Mouse (Mus musculus) limb, embryonic 10.5 days (tissue): ENCODE results near the gene Tmem269. TPM values are rescaled to one million over a fixed set of nuclear protein-coding genes. Genes with fewer than 3 reads are reported as not detected.

Experiments used
- DNase-seq: peaks from one replicate; pipeline ENCODE4 v3.0.0-alpha.2; 2017; ENCODE audit warnings: low spot score
- H3K27ac ChIP-seq: fragments of 300-500 bp; sonication (generic); 2 replicates; pipeline ENCODE4 v1.5.1; 2016; ENCODE audit warnings: mild to moderate bottlenecking
- H3K27me3 ChIP-seq: fragments of 300-500 bp; sonication (generic); 2 replicates; pipeline ENCODE4 v1.6.1; 2016; ENCODE audit warnings: low read depth, mild to moderate bottlenecking; ENCODE audit not compliant: poor library complexity, severe bottlenecking
- H3K36me3 ChIP-seq: fragments of 300-500 bp; sonication (generic); 2 replicates; pipeline ENCODE4 v1.6.1; 2016; ENCODE audit warnings: mild to moderate bottlenecking, moderate library complexity
- H3K4me1 ChIP-seq: fragments of 300-500 bp; sonication (generic); 2 replicates; pipeline ENCODE4 v1.6.1; 2016
- H3K4me3 ChIP-seq: fragments of 300-500 bp; sonication (generic); 2 replicates; pipeline ENCODE4 v1.5.1; 2016; ENCODE audit warnings: mild to moderate bottlenecking, moderate library complexity
- H3K9me3 ChIP-seq: fragments of 300-500 bp; sonication (generic); replicated peaks from 2 replicates; pipeline ENCODE4 v1.6.1; 2016; ENCODE audit warnings: mild to moderate bottlenecking
- WGBS: fragments of 180-500 bp; shearing (Covaris S2); methylation state at CpG from one replicate; pipeline ENCODE4 v1.1.7; 2016; 5-methylcytosine and 5-hydroxymethylcytosine counted together
- polyA plus RNA-seq: library from polyadenylated mRNA; unstranded; fragments of >200 nt; fragmentation: Nextera tagmentation; extraction: Ambion mirVana; gene quantifications from 2 replicates; pipeline ENCODE4 v1.2.1, GENCODE M21; 2016

Gene Tmem269
- polyA plus RNA-seq, 1 experiment from 2014 or later: not detected

DNA sequence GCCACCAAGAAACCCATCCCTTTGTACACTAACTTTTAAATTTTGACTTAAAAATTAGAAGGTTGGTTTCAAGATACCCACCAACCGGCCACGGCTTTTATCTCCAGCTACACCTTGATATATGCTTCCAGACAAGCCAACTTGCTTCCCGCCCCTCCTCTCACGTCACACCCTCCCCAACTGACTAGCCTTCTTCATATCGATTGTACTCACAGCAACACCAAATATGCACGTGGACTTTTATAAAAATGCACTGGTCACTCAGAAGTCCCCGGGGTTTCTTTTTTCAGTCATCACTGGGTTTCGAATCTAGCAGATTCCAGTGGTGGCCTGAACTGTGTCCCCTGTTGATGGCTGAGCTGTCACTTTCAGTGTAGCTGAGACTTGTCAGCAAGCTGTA, 27.4 kb downstream of the Tmem269 start:
- Histone ChIP-seq H3K4me1 (peaks cover 3% of the 10 kb centered on the region; the same call in 1 of the 2 replicates), H3K4me3 (no peak overlapping the region), H3K27me3 (0 out of 2 replicates have a peak, but pooled peaks cover 3% of the 10 kb centered on the region), H3K36me3 (no peaks in the 10 kb centered on the region), H3K27ac (no peak overlapping the region), H3K9me3 (no peaks in the 10 kb centered on the region)
- 89% methylated on average over 8 of the region's 8 CpGs for WGBS
- DNase-seq: no peak

DNA sequence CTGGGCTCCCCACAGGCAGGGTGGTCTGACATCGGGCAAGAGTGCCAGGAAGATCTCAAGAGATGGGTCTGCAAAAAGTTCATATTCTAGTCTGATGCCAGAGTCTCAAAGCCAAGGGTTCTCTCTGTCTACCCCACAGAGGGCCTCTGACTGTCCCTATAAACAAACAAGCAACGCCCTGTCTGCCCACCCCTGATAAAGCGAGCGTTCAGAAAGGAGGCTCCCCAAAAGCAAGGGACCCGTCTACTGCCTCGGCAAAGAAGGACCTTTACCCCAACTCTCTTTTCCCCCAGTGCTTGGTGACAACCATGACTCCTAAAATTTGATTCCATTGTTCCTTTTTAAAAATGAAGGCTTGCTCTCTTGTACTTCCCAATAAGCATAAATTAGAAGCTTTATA, 28.2 kb downstream of the Tmem269 start, which contains the start of gene Ermap:
Gene Ermap, minus strand, starts transcription at position 148 of the 400 bp plus-strand sequence.
- no peak within 1 kb of the TSS for H3K4me3 ChIP-seq
- no peaks in the 10 kb centered on the region for H3K9me3 ChIP-seq
- WGBS: 76% methylated on average over 6 of the region's 6 CpGs
- H3K27me3 ChIP-seq: 0 out of 2 replicates have a peak, but pooled peaks cover 3% of the 10 kb centered on the region
- no peaks in the 10 kb centered on the region for H3K4me1 ChIP-seq
- no peaks in the 10 kb centered on the region for H3K36me3 ChIP-seq
- no peak for DNase-seq
- H3K27ac ChIP-seq: no peak within 1 kb of the TSS

DNA sequence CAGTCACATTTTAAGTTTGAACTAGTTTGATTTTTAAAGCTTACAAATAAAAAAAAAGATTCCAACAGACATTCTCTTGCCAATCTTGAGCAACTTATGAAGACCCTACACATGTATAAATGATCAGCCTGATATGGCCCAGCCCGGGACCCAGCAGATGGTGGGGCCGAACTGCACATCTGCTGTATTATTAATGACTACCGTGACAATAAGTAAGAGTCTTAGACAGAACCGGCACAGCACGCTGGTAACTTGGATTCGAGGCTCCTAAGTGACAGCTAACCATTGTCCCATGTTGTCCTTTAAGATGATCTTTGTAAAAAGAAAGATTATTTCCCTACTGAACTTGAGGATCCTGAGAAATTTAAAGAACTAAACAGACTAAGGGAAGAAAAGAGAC, 28.6 kb downstream of the Tmem269 start:
- no peak for DNase-seq

DNA sequence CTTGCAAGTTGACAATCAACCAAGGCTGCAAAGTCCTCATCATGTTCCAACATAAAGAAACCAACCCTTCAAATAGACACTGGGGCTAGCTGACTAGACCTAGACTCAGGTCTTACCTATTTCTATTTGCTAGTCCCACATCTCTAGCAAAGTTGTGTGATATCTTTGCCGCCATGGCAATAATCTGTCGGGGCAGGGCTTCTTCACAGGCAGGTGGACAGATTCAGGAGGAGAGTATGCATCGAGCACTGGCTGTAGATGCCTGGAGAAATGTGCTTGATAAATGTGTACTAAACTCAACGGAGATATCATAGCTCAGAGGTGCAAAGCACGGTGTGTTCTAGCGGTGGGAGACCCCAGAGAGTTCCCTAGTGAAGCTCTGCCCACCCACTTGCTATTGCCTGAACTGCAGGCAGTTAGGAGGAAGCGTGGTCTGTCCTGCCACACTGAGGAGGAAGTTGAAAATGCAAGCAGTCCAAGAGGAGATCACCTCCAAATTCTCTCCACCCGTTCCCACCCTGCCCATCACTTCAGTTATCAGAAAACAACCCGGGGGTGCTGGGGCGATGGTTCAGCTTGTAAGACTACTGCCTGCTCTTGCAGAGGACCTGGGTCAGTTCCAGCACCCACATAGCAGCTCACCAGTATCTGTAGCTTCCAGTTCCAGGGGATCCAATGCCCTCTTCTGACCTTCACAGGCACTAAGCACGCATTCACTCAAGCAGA, 29.8 kb downstream of the Tmem269 start:
- Histone ChIP-seq H3K27ac (no peak overlapping the region), H3K9me3 (no peaks in the 10 kb centered on the region), H3K4me3 (no peak overlapping the region), H3K36me3 (no peaks in the 10 kb centered on the region), H3K27me3 (0 out of 2 replicates have a peak, but pooled peaks cover 3% of the 10 kb centered on the region), H3K4me1 (no peaks in the 10 kb centered on the region)
- no peak for DNase-seq
- 62% methylated on average over 11 of the region's 11 CpGs for WGBS

More for the DNA sequence above, 28.6 kb downstream of the Tmem269 start:
- Histone ChIP-seq H3K27me3 (0 out of 2 replicates have a peak, but pooled peaks cover 3% of the 10 kb centered on the region), H3K9me3 (no peaks in the 10 kb centered on the region), H3K36me3 (no peaks in the 10 kb centered on the region), H3K4me1 (no peaks in the 10 kb centered on the region), H3K27ac (no peak overlapping the region), H3K4me3 (no peak overlapping the region)
- WGBS: 89% methylated on average over 6 of the region's 6 CpGs

DNA sequence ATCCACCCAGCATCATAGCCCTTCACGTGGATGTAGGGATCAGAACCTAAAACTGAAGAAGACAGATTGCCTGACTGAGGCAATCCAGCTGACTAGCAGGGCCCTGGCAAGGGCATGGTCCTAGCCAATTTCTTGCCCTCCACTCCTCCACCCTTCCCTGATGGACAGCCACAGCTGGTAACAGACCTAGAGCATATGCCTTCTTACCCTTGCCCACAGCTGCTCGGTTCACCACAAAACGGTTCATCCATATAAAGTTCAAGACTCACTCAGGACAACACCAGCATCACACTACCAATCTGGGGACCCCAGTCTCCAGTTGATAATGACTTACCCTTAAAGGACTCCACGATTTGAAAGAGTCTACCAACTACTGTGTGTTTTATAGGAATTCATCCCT, 32.2 kb downstream of the Tmem269 start:
- H3K36me3 ChIP-seq: no peaks in the 10 kb centered on the region
- H3K4me3 ChIP-seq: no peak overlapping the region
- H3K4me1 ChIP-seq: no peaks in the 10 kb centered on the region
- 0 out of 2 replicates have a peak, but pooled peaks cover 3% of the 10 kb centered on the region for H3K27me3 ChIP-seq
- 89% methylated on average over 4 of the region's 4 CpGs for WGBS
- no peak overlapping the region for H3K27ac ChIP-seq
- no peaks in the 10 kb centered on the region for H3K9me3 ChIP-seq
- no peak for DNase-seq

DNA sequence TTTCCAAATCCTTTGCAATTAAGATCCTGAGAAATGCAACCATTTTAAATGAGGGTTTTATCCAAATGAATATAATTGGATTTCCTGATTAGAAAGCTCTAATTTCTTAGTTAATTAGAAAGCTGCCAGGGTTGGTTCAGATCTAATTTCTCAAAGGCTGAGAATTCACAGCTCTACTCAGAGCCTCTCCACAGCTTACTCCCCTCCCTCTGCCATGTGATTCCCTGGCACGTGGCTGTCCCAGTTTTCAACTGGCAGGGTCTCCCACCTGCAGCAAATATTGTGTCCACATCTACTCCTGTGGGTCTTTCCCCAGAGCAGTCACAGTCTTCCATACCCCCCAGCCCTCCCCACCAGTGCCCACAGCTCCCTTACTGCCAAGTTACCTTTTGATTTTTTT, 34.5 kb downstream of the Tmem269 start:
- WGBS: 52% methylated on average over 1 of the region's 1 CpGs

DNA sequence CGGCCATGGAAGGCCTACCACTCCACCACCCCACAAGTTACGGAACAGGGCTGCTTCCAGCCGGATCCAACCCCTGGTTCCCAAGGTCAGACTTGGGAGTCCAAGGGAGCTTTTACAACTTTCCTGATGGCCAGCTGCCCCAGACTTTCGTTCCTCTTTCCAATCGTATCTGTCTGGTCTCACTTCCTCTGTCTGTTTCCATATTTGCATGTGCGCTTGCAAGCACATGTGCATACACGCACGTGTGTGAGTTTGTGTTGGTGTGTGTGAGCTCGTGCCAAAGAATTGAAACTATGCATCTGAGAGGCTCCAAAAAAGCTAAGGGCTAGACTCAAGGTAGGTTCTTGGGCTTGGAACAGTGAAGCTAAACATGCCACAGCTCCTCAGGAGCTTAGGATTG, 36.6 kb downstream of the Tmem269 start:
- H3K9me3 ChIP-seq: no peaks in the 10 kb centered on the region
- 90% methylated on average over 9 of the region's 9 CpGs for WGBS
- no peaks in the 10 kb centered on the region for H3K36me3 ChIP-seq
- H3K27ac ChIP-seq: no peak overlapping the region
- no peak overlapping the region for H3K4me3 ChIP-seq
- H3K4me1 ChIP-seq: peaks cover 3% of the 10 kb centered on the region; the same call in 1 of the 2 replicates
- no peaks in the 10 kb centered on the region for H3K27me3 ChIP-seq
- no peak for DNase-seq

More for the DNA sequence above, 34.5 kb downstream of the Tmem269 start:
- H3K27ac ChIP-seq: no peak overlapping the region
- no peaks in the 10 kb centered on the region for H3K4me1 ChIP-seq
- H3K4me3 ChIP-seq: no peak overlapping the region
- no peaks in the 10 kb centered on the region for H3K36me3 ChIP-seq
- DNase-seq: no peak
- H3K9me3 ChIP-seq: no peaks in the 10 kb centered on the region
- H3K27me3 ChIP-seq: 0 out of 2 replicates have a peak, but pooled peaks cover 3% of the 10 kb centered on the region

DNA sequence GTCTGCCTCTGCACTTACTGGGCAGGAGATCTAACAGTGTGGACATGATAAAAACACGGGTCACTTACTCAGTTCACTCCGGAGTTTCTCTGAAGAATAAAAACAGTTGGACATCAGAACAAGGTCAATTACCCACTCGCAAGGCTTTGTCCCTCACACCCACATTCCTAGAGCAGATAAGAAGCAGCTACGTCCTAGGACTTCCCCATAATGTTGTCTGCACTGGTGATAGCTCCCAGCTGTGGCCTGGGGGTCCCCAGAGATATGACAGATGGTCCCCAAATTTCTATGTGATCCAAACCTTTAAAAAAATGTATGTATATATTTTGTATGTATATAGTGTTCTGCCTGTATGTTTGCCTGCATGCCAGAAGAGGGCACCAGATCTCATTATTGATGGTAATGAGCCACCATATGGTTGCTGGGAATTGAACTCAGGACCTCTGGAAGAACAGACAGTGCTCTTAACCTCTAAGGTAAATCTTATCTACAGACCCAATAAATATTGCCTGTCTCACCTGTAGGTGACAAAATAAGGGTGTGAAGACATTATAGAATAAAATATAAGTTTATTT, 37.8 kb downstream of the Tmem269 start:
- WGBS: 65% methylated on average over 4 of the region's 4 CpGs
- Histone ChIP-seq H3K4me1 (peaks cover 3% of the 10 kb centered on the region; the same call in 1 of the 2 replicates), H3K27ac (no peak overlapping the region), H3K4me3 (no peak overlapping the region), H3K36me3 (no peaks in the 10 kb centered on the region), H3K27me3 (no peaks in the 10 kb centered on the region), H3K9me3 (no peaks in the 10 kb centered on the region)
- DNase-seq: no peak

DNA sequence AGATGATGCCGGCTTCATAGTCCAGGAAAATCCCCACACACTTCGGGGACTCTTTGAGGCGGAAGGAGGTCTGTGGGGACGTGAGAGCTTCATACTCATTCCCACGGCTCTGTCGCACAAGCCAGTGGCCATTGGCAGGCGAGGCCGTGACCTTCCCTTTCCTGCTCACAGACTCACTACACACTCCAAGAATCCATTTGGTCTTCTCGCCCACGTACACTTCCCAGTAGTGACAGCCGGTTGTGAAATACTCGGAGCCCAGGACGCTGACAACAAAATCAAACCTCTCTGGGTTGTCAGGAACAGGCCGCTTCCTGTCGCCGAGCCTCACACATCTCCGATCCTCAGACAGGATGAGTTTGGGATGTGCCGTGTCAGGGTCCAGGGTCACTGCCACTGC, 39.7 kb downstream of the Tmem269 start:
- Histone ChIP-seq H3K27me3 (no peaks in the 10 kb centered on the region), H3K36me3 (no peaks in the 10 kb centered on the region), H3K4me1 (peaks cover 8% of the 10 kb centered on the region), H3K27ac (no peak overlapping the region), H3K9me3 (no peaks in the 10 kb centered on the region), H3K4me3 (no peak overlapping the region)
- DNase-seq: no peak
- WGBS: 77% methylated on average over 18 of the region's 18 CpGs

DNA sequence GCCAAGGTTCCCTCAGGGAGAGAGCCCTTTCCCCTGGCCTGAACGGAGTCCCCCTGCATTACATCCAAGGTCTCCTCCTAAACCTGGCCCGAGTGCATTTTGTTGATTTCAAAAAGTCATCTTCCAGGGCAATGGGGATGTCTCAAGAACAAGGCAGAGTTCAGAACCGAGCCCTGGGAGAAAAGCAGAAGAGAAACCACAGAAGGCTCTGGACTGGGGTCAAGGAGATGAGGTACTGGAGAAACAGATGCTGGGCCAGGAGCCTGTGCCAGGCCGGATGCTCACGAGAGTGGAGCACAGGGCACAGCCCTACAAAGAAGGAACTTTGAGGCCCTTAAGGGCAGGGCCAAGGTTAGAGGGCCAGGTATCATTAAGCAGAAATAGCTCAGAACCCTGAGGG, 40.3 kb downstream of the Tmem269 start:
- WGBS: 77% methylated on average over 5 of the region's 5 CpGs
- no peaks in the 10 kb centered on the region for H3K27me3 ChIP-seq
- no peaks in the 10 kb centered on the region for H3K36me3 ChIP-seq
- DNase-seq: no peak
- no peak overlapping the region for H3K27ac ChIP-seq
- H3K4me1 ChIP-seq: peaks cover 14% of the 10 kb centered on the region
- H3K9me3 ChIP-seq: no peaks in the 10 kb centered on the region
- no peak overlapping the region for H3K4me3 ChIP-seq

DNA sequence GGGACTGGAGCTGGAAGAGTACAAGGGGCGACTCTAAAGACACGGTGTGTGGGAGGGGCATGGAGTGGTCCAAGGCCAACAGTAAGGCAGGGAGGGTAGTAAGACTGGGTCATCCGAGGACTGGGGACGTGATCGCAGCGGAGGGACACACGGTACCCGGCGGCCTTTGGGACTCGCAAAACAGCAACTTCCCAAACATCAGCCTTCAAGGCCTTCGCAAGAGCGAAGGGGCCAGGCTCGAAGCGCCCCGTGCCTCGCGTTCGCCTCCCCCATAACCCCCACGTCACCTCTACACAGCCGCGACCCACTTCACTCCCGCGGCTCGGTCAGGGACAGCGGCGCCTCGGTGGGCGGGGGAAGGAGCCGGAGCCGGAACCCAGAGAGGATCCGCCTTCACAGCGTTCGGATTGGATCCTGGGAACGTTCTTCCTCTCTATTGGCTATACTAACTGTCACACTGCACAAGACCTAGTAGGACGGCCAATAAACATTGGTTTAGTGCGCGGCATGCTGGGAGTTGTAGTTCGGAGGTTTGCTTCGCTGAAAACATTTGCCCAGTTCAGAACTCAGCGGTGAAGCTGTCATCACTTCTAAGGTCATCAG, 44.1 kb downstream of the Tmem269 start, which contains the start of gene Zfp691:
Gene Zfp691, minus strand, starts transcription at position 345 of the 603 bp plus-strand sequence.
- under 1% methylated on average over 40 of the region's 40 CpGs for WGBS
- Histone ChIP-seq H3K27me3 (no peaks in the 10 kb centered on the region), H3K27ac (peak within 1 kb of the TSS; percentile 89), H3K9me3 (no peaks in the 10 kb centered on the region), H3K36me3 (peaks cover 24% of the 10 kb centered on the region), H3K4me3 (peak within 1 kb of the TSS; percentile 77), H3K4me1 (peaks cover 21% of the 10 kb centered on the region)
- DNase-seq: peak; percentile 89

DNA sequence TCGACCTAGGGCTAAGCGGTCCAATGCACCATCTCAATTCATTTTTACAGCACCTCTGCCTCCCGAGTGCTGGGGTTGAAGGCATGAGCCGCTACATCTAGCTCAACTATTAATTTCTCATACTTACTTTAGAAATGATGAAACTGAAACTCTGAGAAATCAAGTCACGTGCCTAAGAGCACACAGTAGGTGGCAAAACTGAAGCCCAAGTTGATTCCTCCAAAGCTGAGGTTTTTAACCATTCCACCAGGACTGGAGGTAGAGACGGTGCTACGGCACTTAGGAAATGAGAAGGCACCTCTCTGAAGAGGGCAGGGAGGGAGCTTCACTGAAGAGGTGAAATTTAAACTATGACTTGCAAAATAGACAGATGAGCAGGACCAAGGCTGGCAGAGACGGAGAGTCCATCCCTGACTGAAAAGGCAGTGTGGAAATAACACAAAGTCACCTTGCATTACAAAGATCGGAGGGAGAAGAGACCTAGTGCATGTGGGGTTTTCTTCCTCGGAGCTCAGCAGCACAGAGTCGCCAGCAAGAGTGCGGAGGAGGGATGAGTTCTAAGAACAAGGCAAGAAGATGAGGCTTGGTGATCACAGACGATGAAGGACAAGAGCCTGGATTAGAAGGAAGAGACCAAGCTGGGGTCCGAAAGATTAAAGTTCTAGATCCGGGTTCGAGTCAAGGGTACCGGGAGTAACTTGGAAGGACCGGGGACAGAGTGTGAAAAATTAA, 44.9 kb downstream of the Tmem269 start:
- Histone ChIP-seq H3K9me3 (no peaks in the 10 kb centered on the region), H3K4me3 (peak overlapping the region; percentile 77), H3K36me3 (peaks cover 32% of the 10 kb centered on the region), H3K27me3 (no peaks in the 10 kb centered on the region), H3K27ac (peak overlapping the region; percentile 89), H3K4me1 (peaks cover 17% of the 10 kb centered on the region)
- no peak for DNase-seq
- 49% methylated on average over 18 of the region's 18 CpGs for whole genome bisulfite sequencing
